Mouse (Mus musculus): ENCODE measurements around the gene Gm43951. TPM values are rescaled to one million over a fixed set of nuclear protein-coding genes. Genes with fewer than 3 reads are reported as not detected.

The Gm43951 gene
- polyA plus RNA-seq, 1 experiment from 2014 or later = 0.74 TPM

DNA sequence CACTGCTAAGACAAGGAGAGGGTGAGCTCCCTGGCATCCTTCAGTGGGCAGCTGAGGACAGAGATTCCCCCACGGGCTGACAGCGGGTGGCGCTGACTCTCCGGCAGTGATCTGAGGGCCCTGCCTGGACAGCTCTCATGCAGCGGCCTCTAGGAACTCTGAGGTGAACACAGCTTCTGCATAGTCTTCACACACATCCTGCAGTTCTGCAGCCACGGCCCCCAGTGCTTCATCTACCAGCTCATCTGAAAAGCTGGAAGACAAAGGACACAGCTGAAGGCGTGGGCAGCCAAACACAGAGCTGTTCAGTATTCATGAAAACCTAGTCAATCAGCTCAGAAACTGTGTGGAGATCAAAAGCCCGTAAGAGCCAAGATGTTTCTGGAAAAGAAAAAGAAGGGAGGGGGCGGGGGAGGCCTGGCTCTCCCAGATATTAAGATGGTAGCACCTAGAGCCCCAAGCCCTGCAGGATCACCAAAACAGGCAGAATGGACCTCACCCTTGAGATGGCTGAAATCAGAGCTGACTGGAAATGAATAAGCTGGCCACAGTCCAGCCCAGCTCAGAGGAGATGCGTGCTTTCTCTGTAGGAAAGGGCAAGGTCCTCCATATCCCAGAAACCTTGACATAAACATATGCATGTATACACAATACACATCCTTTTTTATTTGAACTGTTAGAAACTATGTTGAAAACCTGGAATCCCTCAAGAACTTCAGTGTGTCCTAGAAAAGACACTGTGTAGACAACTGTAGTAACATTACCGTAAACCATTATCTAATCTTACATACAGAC is 51.3 kb downstream of the Gm43951 start:
- Histone ChIP-seq H3K36me3 (peaks cover 62% of the 10 kb centered on the region), H3K9ac (0 out of 2 replicates have a peak overlapping the region, but pooled peaks have one; percentile 8), H3K9me3 (no peaks in the 10 kb centered on the region), H3K4me1 (no peaks in the 10 kb centered on the region), H3K4me2 (replicated peaks) (no peak overlapping the region), H3K27me3 (replicated peaks) (no peaks in the 10 kb centered on the region), H3K27ac (no peak overlapping the region), H3K4me3 (no peak overlapping the region)
- ATAC-seq (ENCODE audit: low FRiP score, low read depth) = no peak
- 75% methylated on average over 11 of the region's 11 CpGs for WGBS

Other genes with a start within 250 kb of the Gm43951 start
- gene Aipl1, start 169.3 kb downstream of the Gm43951 start, polyA plus RNA-seq (2016; fragmentation: Nextera tagmentation; extraction: Ambion mirVana) = 0.24 and 0.47 TPM in 2 replicates
- 115 and 116 TPM in 2 replicates for gene Pimreg, start 164.8 kb downstream of the Gm43951 start, polyA plus RNA-seq (2016; fragmentation: Nextera tagmentation; extraction: Ambion mirVana)
- 0.50 and 0.60 TPM in 2 replicates for gene Pitpnm3, start 71.1 kb downstream of the Gm43951 start, polyA plus RNA-seq (2016; fragmentation: Nextera tagmentation; extraction: Ambion mirVana)
- gene 4933427D14Rik, start 619 bp upstream of the Gm43951 start, polyA plus RNA-seq (2016; fragmentation: Nextera tagmentation; extraction: Ambion mirVana) = 18.3 and 25.0 TPM in 2 replicates
- gene Txndc17, start 707 bp upstream of the Gm43951 start, polyA plus RNA-seq (2016; fragmentation: Nextera tagmentation; extraction: Ambion mirVana) = 160 and 164 TPM in 2 replicates
- 54.7 and 56.5 TPM in 2 replicates for gene Med31, start 8.8 kb upstream of the Gm43951 start, polyA plus RNA-seq (2016; fragmentation: Nextera tagmentation; extraction: Ambion mirVana)
- 0.35 and 0.42 TPM in 2 replicates for gene Slc13a5, start 60.4 kb upstream of the Gm43951 start, polyA plus RNA-seq (2016; fragmentation: Nextera tagmentation; extraction: Ambion mirVana)
- gene Xaf1, start 94.8 kb upstream of the Gm43951 start, polyA plus RNA-seq (2016; fragmentation: Nextera tagmentation; extraction: Ambion mirVana) = 1.9 and 2.0 TPM in 2 replicates
- not detected in 2 replicates for gene Fbxo39, start 107.6 kb upstream of the Gm43951 start, polyA plus RNA-seq (2016; fragmentation: Nextera tagmentation; extraction: Ambion mirVana)
- 4.5 and 5.3 TPM in 2 replicates for gene Tekt1, start 155.6 kb upstream of the Gm43951 start, polyA plus RNA-seq (2016; fragmentation: Nextera tagmentation; extraction: Ambion mirVana)
- gene Smtnl2, start 204.9 kb upstream of the Gm43951 start, polyA plus RNA-seq (2016; fragmentation: Nextera tagmentation; extraction: Ambion mirVana) = 15.0 and 15.7 TPM in 2 replicates
- gene Ggt6, start 228.7 kb upstream of the Gm43951 start, polyA plus RNA-seq (2016; fragmentation: Nextera tagmentation; extraction: Ambion mirVana) = not detected in 2 replicates
- 105 and 111 TPM in 2 replicates for gene Mybbp1a, start 234.5 kb upstream of the Gm43951 start, polyA plus RNA-seq (2016; fragmentation: Nextera tagmentation; extraction: Ambion mirVana)

All from neural tube, embryonic 12.5 days (tissue).